Comparison of ENCODE assay signal across 17 mouse cellular contexts in genomic region chr9:91823733-91824487, GRCm38 (mm10).
DNase-seq lines count a peak whose midpoint lies in the region; ATAC-seq and TF ChIP-seq lines count a peak whose summit lies in the region.
"Had no signal": no experiment of that assay in that cellular context is flagged by ENCODE, and none has a peak within 500 bp of the region (broad histone marks: within the 10 kb centered on the region; RNA-seq: fewer than 3 reads in every experiment).

No protein-coding gene starts in this region.

- H3K4me1 ChIP-seq in forebrain, embryonic 15.5 days: peaks cover 5% of the 10 kb centered on the region; the same call in 1 of the 2 replicates
- peaks cover 5% of the 10 kb centered on the region for H3K4me1 ChIP-seq in forebrain, embryonic 10.5 days
- no peaks in the 10 kb centered on the region for H3K4me1 ChIP-seq in lung, embryonic 15.5 days
- H3K4me1 ChIP-seq in forebrain, embryonic 16.5 days (replicated peaks; ENCODE audit: control insufficient read depth, insufficient read depth, low read length): peaks cover 3% of the 10 kb centered on the region
- 0 out of 2 replicates have a peak, but pooled peaks cover 2% of the 10 kb centered on the region for H3K4me1 ChIP-seq in hindbrain, embryonic 14.5 days (replicated peaks; ENCODE audit: control insufficient read depth, insufficient read depth, low read length)
- H3K4me1 ChIP-seq: heart, embryonic 13.5 days had no signal

- no peak for TF ChIP-seq POLR2A in brain, embryonic 14.5 days (IDR thresholded peaks at IDR 0.05; ENCODE audit: borderline replicate concordance, extremely low read depth, insufficient read depth, insufficient read length, poor library complexity, severe bottlenecking)

- WGBS in forebrain, embryonic 15.5 days: 79% methylated on average over 1 of the region's 1 CpGs
- 81% methylated on average over 1 of the region's 1 CpGs for WGBS in forebrain, embryonic 10.5 days
- WGBS in lung, embryonic 15.5 days: 33% methylated on average over 1 of the region's 1 CpGs
- 80% methylated on average over 1 of the region's 1 CpGs for WGBS in forebrain, embryonic 16.5 days
- 80% methylated on average over 1 of the region's 1 CpGs for WGBS in hindbrain, embryonic 14.5 days

- no peaks in the 10 kb centered on the region for H3K27me3 ChIP-seq in forebrain, embryonic 15.5 days
- H3K27me3 ChIP-seq in forebrain, embryonic 10.5 days (ENCODE audit: poor library complexity, severe bottlenecking): no peaks in the 10 kb centered on the region
- no peaks in the 10 kb centered on the region for H3K27me3 ChIP-seq in lung, embryonic 15.5 days
- H3K27me3 ChIP-seq in forebrain, embryonic 16.5 days (replicated peaks; ENCODE audit: control insufficient read depth, insufficient read depth, low read length): no peaks in the 10 kb centered on the region; the same call in 1 of the 2 replicates
- no peaks in the 10 kb centered on the region for H3K27me3 ChIP-seq in hindbrain, embryonic 14.5 days (ENCODE audit: control insufficient read depth, insufficient read depth, low read length)
- H3K27me3 ChIP-seq: heart, embryonic 13.5 days; hindbrain, embryonic 12.5 days had no signal

- H3K9me3 ChIP-seq in forebrain, embryonic 15.5 days: no peaks in the 10 kb centered on the region
- no peaks in the 10 kb centered on the region for H3K9me3 ChIP-seq in forebrain, embryonic 10.5 days
- H3K9me3 ChIP-seq in lung, embryonic 15.5 days: no peaks in the 10 kb centered on the region
- no peaks in the 10 kb centered on the region for H3K9me3 ChIP-seq in forebrain, embryonic 16.5 days (ENCODE audit: control insufficient read depth, low read length)
- H3K9me3 ChIP-seq in hindbrain, embryonic 14.5 days (ENCODE audit: control insufficient read depth, low read length): no peaks in the 10 kb centered on the region
- H3K9me3 ChIP-seq: heart, embryonic 13.5 days; hindbrain, embryonic 12.5 days had no signal

- H3K27ac ChIP-seq in forebrain, embryonic 15.5 days (replicated peaks): no peak overlapping the region
- no peak overlapping the region for H3K27ac ChIP-seq in forebrain, embryonic 10.5 days
- no peak overlapping the region for H3K27ac ChIP-seq in lung, embryonic 15.5 days
- no peak overlapping the region for H3K27ac ChIP-seq in forebrain, embryonic 16.5 days (ENCODE audit: low read length)
- H3K27ac ChIP-seq in hindbrain, embryonic 14.5 days: no peak overlapping the region
- H3K27ac ChIP-seq: heart, embryonic 13.5 days; hindbrain, embryonic 12.5 days; hindbrain, postnatal 0 days had no signal

- H3K9ac ChIP-seq in forebrain, embryonic 15.5 days (replicated peaks): no peak overlapping the region
- no peak overlapping the region for H3K9ac ChIP-seq in lung, embryonic 15.5 days
- no peak overlapping the region for H3K9ac ChIP-seq in forebrain, embryonic 16.5 days (replicated peaks; ENCODE audit: low read depth, low read length)
- no peak overlapping the region for H3K9ac ChIP-seq in hindbrain, embryonic 14.5 days
- H3K9ac ChIP-seq: heart, embryonic 13.5 days; hindbrain, embryonic 12.5 days had no signal

- H3K4me3 ChIP-seq in forebrain, embryonic 15.5 days: no peak overlapping the region
- no peak overlapping the region for H3K4me3 ChIP-seq in forebrain, embryonic 10.5 days
- H3K4me3 ChIP-seq in lung, embryonic 15.5 days: no peak overlapping the region
- no peak overlapping the region for H3K4me3 ChIP-seq in forebrain, embryonic 16.5 days (replicated peaks; ENCODE audit: low read length)
- no peak overlapping the region for H3K4me3 ChIP-seq in hindbrain, embryonic 14.5 days (replicated peaks; ENCODE audit: low read length)
- H3K4me3 ChIP-seq: heart, embryonic 13.5 days; hindbrain, embryonic 12.5 days had no signal

- DNase-seq in forebrain, embryonic 10.5 days (ENCODE audit: extremely low spot score, low spot score): no peak
- no peak for DNase-seq in lung, postnatal 36 days
- DNase-seq in brain, embryonic 14.5 days (ENCODE audit: low read depth): peak; percentile 75
- no peak for DNase-seq in left cerebral cortex, adult 9 months (ENCODE audit: low spot score in 2 of 2)
- DNase-seq in hindbrain, embryonic 14.5 days (ENCODE audit: low spot score): no peak
- DNase-seq: adrenal gland, postnatal 14 days; cerebellum, adult 2 months; cerebellum, postnatal 10 days; gastrocnemius, postnatal 36 days; heart, adult 11 months; heart, postnatal 4 days had no signal

- H3K36me3 ChIP-seq in forebrain, embryonic 15.5 days: no peaks in the 10 kb centered on the region
- no peaks in the 10 kb centered on the region for H3K36me3 ChIP-seq in forebrain, embryonic 10.5 days (replicated peaks)
- no peaks in the 10 kb centered on the region for H3K36me3 ChIP-seq in lung, embryonic 15.5 days
- H3K36me3 ChIP-seq in forebrain, embryonic 16.5 days (ENCODE audit: control insufficient read depth, insufficient read depth): no peaks in the 10 kb centered on the region
- H3K36me3 ChIP-seq in hindbrain, embryonic 14.5 days (replicated peaks; ENCODE audit: control insufficient read depth, insufficient read depth): no peaks in the 10 kb centered on the region
- H3K36me3 ChIP-seq: heart, embryonic 13.5 days; hindbrain, embryonic 12.5 days had no signal

- no peak for TF ChIP-seq CTCF in brain, embryonic 14.5 days (IDR thresholded peaks at IDR 0.05; ENCODE audit: borderline replicate concordance, extremely low read depth, insufficient read depth, insufficient read length)

- H3K4me2 ChIP-seq in forebrain, embryonic 15.5 days (replicated peaks): no peak overlapping the region
- no peak overlapping the region for H3K4me2 ChIP-seq in lung, embryonic 15.5 days
- no peak overlapping the region for H3K4me2 ChIP-seq in forebrain, embryonic 16.5 days (ENCODE audit: low read length)
- no peak overlapping the region for H3K4me2 ChIP-seq in hindbrain, embryonic 14.5 days (replicated peaks)
- H3K4me2 ChIP-seq: heart, embryonic 13.5 days; hindbrain, embryonic 12.5 days had no signal

- ATAC-seq in forebrain, embryonic 15.5 days (replicated peaks): peak; percentile 81
- ATAC-seq in lung, embryonic 15.5 days (ENCODE audit: borderline replicate concordance, extremely low read depth, low FRiP score, low TSS enrichment): peak; percentile 79; the same call in 1 of the 2 replicates
- peak; percentile 83 for ATAC-seq in forebrain, embryonic 16.5 days
- no peak for ATAC-seq in hindbrain, embryonic 14.5 days (ENCODE audit: low FRiP score)
- ATAC-seq: hindbrain, postnatal 0 days had no signal
